Mouse (Mus musculus): Measurements from ENCODE around the gene Gpat2.
A peak's percentile ranks its signal among the peaks of the same experiment; 100 is the strongest.

Gene Gpat2

GRCm38 (mm10) chr2:127444055-127444789, 19.2 kb downstream of the Gpat2 start, which contains the start of gene Fahd2a:
Gene Fahd2a, minus strand, starts transcription at chr2:127444565.
- no peak for DNase-seq (ENCODE audit: low spot score)

GRCm38 (mm10) chr2:127446847-127447246, 21.8 kb downstream of the Gpat2 start:
- DNase-seq (ENCODE audit: low spot score) = no peak

GRCm38 (mm10) chr2:127449691-127450090, 24.7 kb downstream of the Gpat2 start:
- DNase-seq (ENCODE audit: low spot score) = no peak

GRCm38 (mm10) chr2:127451748-127452147, 26.7 kb downstream of the Gpat2 start:
- DNase-seq (ENCODE audit: low spot score) = no peak

GRCm38 (mm10) chr2:127453141-127453540, 28.1 kb downstream of the Gpat2 start:
- DNase-seq (ENCODE audit: low spot score) = no peak

GRCm38 (mm10) chr2:127453764-127454163, 28.8 kb downstream of the Gpat2 start:
- DNase-seq (ENCODE audit: low spot score) = peak; percentile 80

GRCm38 (mm10) chr2:127459341-127459740, 34.3 kb downstream of the Gpat2 start:
- no peak for DNase-seq (ENCODE audit: low spot score)

GRCm38 (mm10) chr2:127461351-127461750, 36.4 kb downstream of the Gpat2 start:
- no peak for DNase-seq (ENCODE audit: low spot score)

- DNase-seq (ENCODE audit: low spot score) = peak; percentile 54
Observed at GRCm38 (mm10) chr2:127462314-127462713, 37.3 kb downstream of the Gpat2 start.

- DNase-seq (ENCODE audit: low spot score) = no peak
Observed at GRCm38 (mm10) chr2:127470183-127470582, 45.2 kb downstream of the Gpat2 start.

- DNase-seq (ENCODE audit: low spot score) = no peak
Observed at GRCm38 (mm10) chr2:127470661-127471060, 45.7 kb downstream of the Gpat2 start.

- DNase-seq (ENCODE audit: low spot score) = no peak
Observed at GRCm38 (mm10) chr2:127471281-127471680, 46.3 kb downstream of the Gpat2 start.

- DNase-seq (ENCODE audit: low spot score) = no peak
Observed at GRCm38 (mm10) chr2:127472279-127472678, 47.3 kb downstream of the Gpat2 start.

- no peak for DNase-seq (ENCODE audit: low spot score)
Observed at GRCm38 (mm10) chr2:127479210-127479609, 54.2 kb downstream of the Gpat2 start.

GRCm38 (mm10) chr2:127479763-127480162, 54.8 kb downstream of the Gpat2 start:
- DNase-seq (ENCODE audit: low spot score) = no peak

GRCm38 (mm10) chr2:127481841-127482532, 57.0 kb downstream of the Gpat2 start:
- DNase-seq (ENCODE audit: low spot score) = no peak

GRCm38 (mm10) chr2:127482533-127482911, 57.5 kb downstream of the Gpat2 start:
- no peak for DNase-seq (ENCODE audit: low spot score)

- no peak for DNase-seq (ENCODE audit: low spot score)
Observed at GRCm38 (mm10) chr2:127483001-127483400, 58.0 kb downstream of the Gpat2 start.

GRCm38 (mm10) chr2:127484476-127485170, 59.6 kb downstream of the Gpat2 start:
- no peak for DNase-seq (ENCODE audit: low spot score)

All from adipocyte (in vitro differentiated cells).